Mouse (Mus musculus): Measurements from ENCODE around the gene Snx22. TPM values are rescaled to one million over a fixed set of nuclear protein-coding genes. Genes with fewer than 3 reads are reported as not detected.

The Snx22 gene
- polyA plus RNA-seq, 1 experiment from 2014 or later, result 3.5 TPM

DNA sequence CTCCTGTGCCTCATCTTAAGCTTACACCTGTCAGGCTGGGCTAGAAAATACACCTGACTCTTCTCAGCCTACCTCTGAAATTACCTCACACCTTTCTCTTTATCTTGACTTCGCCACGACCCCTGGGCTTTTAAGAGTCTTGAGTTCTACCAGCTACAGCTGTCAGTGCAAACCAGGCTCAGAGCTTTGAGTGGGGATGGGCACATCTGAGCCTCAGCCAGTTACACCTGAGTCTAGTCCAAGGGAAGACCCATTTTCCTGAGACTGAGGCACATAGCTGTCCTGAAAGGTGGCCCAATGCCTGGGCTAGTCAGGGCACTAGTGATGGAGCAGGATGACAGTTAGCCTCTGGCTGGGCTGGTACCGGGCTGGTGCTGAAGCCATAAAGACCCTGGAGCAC is 2.7 kb downstream of the Snx22 start:
- no peak for DNase-seq (ENCODE audit: low spot score)
- Histone ChIP-seq H3K27ac (no peak overlapping the region), H3K4me1 (replicated peaks) (peaks cover 24% of the 10 kb centered on the region), H3K27me3 (ENCODE audit: insufficient read depth, poor library complexity, severe bottlenecking) (peaks cover 44% of the 10 kb centered on the region), H3K9me3 (no peaks in the 10 kb centered on the region), H3K4me3 (no peak overlapping the region), H3K36me3 (peaks cover 56% of the 10 kb centered on the region)
- WGBS, result 87% methylated on average over 3 of the region's 3 CpGs

DNA sequence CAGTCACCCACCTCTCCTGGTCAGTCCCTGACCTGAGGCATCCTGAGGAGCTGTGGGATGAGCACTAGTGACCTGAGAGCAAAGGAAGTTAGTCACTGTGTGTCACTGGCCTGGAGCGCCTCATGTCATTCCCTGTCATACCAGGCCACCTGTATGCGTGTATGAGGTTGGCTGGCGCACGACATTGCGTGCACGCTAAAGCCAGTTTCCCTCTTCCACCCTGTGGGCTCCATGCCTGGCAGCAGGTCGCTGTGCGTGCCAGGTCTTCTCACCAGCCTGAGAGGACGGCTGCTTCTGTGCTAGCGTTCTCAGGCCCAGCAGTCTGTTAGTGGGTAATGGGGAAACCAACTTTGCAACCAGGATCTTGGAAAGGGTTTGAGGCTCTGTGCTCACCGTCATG is 5.2 kb downstream of the Snx22 start:
- H3K4me1 ChIP-seq (replicated peaks), result peaks cover 31% of the 10 kb centered on the region
- no peak overlapping the region for H3K27ac ChIP-seq
- no peak for DNase-seq (ENCODE audit: low spot score)
- no peaks in the 10 kb centered on the region for H3K9me3 ChIP-seq
- H3K36me3 ChIP-seq, result peaks cover 56% of the 10 kb centered on the region
- WGBS, result 95% methylated on average over 11 of the region's 11 CpGs
- peaks cover 30% of the 10 kb centered on the region for H3K27me3 ChIP-seq (ENCODE audit: insufficient read depth, poor library complexity, severe bottlenecking)
- no peak overlapping the region for H3K4me3 ChIP-seq

DNA sequence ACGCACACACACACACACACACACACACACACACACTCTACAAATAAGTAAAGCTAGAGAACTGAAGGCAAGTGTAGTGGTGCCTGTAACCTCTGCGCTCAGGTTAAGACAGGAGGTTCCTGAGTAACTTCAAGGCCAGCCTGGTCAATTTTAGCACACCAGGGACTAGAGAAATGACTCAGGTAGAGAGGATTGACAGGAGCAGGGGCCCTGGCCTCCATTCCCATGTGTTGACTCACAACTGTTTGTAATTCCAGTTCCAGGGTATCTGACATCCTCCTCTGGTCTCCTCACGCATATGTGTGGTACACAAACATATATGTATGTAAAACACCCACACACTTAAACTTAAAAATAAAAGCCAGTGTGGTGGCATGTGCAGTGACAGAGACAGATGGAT is 6.1 kb downstream of the Snx22 start:
- no peak for DNase-seq (ENCODE audit: low spot score)
- WGBS, result 97% methylated on average over 3 of the region's 3 CpGs
- Histone ChIP-seq H3K9me3 (no peaks in the 10 kb centered on the region), H3K27ac (no peak overlapping the region), H3K4me1 (replicated peaks) (peaks cover 31% of the 10 kb centered on the region), H3K27me3 (ENCODE audit: insufficient read depth, poor library complexity, severe bottlenecking) (peaks cover 21% of the 10 kb centered on the region), H3K36me3 (peaks cover 56% of the 10 kb centered on the region), H3K4me3 (no peak overlapping the region)

DNA sequence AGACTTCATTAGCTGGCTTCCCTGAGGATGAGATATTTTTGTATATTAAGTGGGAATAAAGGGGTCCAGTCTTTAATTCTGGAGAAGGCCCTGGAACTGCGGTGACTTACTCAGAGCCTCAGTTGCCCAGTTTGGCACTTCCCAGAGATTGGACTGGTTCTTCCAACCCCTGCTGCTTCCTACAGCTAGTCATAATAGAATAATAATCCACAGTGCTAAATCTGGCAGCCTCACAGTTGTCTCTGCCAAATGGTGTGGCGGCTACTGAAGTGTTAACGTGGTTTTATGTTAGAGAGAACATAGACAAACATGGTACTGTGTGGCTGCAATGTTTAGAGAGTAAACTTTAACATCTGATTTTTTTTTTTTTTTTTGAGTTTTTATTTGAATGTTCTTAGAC is 7.9 kb downstream of the Snx22 start:
- Histone ChIP-seq H3K27ac (peak overlapping the region; percentile 94; the same call in 1 of the 2 replicates), H3K9me3 (no peaks in the 10 kb centered on the region), H3K36me3 (peaks cover 44% of the 10 kb centered on the region), H3K4me1 (replicated peaks) (peaks cover 22% of the 10 kb centered on the region), H3K27me3 (ENCODE audit: insufficient read depth, poor library complexity, severe bottlenecking) (peaks cover 3% of the 10 kb centered on the region; the same call in 1 of the 2 replicates), H3K4me3 (peak overlapping the region; percentile 77)
- DNase-seq (ENCODE audit: low spot score), result no peak
- 93% methylated on average over 3 of the region's 3 CpGs for WGBS

DNA sequence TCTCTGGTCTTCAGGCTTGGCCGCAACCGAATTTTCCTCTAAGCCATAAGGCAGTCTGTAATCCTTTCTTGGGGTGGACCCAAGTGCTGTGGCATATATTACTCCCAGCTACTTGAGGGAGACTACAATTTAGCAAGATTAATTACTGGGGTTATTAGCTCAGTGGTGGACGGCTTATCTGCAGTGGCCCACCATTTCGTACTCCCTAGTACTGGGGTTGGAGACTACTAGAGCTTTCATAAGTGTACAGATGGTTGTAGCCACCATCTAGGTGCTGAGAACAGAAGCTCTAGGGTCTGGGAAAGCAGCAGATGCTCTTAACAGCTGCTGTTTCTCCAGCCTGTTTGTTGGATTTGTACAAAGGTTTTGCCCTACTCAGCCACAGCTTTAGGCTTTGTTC is 8.5 kb downstream of the Snx22 start:
- DNase-seq (ENCODE audit: low spot score), result peak; percentile 11
- peaks cover 37% of the 10 kb centered on the region for H3K36me3 ChIP-seq
- no peaks in the 10 kb centered on the region for H3K9me3 ChIP-seq
- H3K4me3 ChIP-seq, result peak overlapping the region; percentile 77
- no peaks in the 10 kb centered on the region for H3K27me3 ChIP-seq (ENCODE audit: insufficient read depth, poor library complexity, severe bottlenecking)
- peaks cover 22% of the 10 kb centered on the region for H3K4me1 ChIP-seq (replicated peaks)
- 54% methylated on average over 4 of the region's 4 CpGs for whole genome bisulfite sequencing
- H3K27ac ChIP-seq, result peak overlapping the region; percentile 94

DNA sequence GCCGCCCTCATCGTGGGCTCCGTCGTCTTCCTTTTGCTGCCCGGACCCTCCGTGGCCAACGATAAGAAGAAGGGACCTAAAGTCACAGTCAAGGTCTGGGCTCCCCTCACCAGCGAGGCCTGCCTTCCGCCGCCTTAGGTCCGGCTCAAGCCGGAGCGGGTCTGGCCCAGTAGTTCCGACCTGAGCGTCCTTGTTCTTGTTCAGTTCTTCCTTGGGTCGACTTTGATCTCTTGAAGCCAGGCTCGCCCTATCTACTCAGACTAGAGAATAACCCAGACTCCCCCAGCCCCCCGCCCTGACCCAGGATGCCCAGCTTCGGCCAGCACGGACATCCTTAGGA is 9.2 kb downstream of the Snx22 start:
- Histone ChIP-seq H3K9me3 (no peaks in the 10 kb centered on the region), H3K36me3 (peaks cover 30% of the 10 kb centered on the region), H3K4me3 (peak overlapping the region; percentile 77), H3K4me1 (replicated peaks) (peaks cover 22% of the 10 kb centered on the region), H3K27me3 (ENCODE audit: insufficient read depth, poor library complexity, severe bottlenecking) (no peaks in the 10 kb centered on the region), H3K27ac (peak overlapping the region; percentile 94)
- WGBS, result under 1% methylated on average over 20 of the region's 20 CpGs
- DNase-seq (ENCODE audit: low spot score), result no peak

DNA sequence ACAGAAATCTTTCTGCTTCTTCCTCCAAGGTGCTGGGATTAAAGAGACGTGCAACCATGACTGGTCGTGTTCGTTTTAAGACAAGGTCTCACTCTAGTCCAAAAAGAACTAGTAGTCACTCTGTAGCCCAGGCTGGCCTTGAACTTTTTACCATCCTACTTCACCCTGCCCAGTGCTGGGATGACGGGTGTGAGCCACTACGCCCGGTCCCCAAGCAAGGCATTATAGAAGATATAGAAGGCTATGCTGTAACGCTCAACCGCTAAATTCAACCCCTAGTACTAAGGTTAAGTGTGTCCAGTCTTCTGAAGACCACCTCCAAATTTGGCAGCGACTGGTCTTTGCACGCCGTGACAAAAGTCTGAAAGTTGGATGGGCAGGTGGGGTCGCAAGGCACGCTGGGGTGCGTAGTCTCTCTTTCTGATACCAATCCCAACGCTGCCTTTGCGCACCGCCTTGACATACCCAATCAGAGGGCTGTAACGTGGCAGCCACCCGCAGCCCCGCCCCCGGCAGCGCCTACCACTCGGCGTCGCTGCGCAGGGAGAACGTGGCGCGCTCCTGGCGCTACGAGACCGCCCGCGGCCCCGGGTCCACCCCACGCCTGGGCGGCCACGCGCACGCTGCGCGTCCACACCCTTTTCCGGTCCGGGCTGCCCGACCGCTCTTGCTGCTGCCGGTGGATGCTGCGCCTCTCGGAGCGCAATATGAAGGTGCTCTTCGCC is 9.8 kb downstream of the Snx22 start, which contains the start of gene Ppib:
TSS of gene Ppib (plus strand) at position 640 of the 725 bp plus-strand sequence.
- no peaks in the 10 kb centered on the region for H3K9me3 ChIP-seq
- WGBS, result 2% methylated on average over 51 of the region's 51 CpGs
- no peaks in the 10 kb centered on the region for H3K27me3 ChIP-seq (ENCODE audit: insufficient read depth, poor library complexity, severe bottlenecking)
- peaks cover 22% of the 10 kb centered on the region for H3K4me1 ChIP-seq (replicated peaks)
- peaks cover 25% of the 10 kb centered on the region for H3K36me3 ChIP-seq
- peak within 1 kb of the TSS; percentile 94 for H3K27ac ChIP-seq
- peak within 1 kb of the TSS; percentile 77 for H3K4me3 ChIP-seq
- DNase-seq (ENCODE audit: low spot score), result peak; percentile 97

DNA sequence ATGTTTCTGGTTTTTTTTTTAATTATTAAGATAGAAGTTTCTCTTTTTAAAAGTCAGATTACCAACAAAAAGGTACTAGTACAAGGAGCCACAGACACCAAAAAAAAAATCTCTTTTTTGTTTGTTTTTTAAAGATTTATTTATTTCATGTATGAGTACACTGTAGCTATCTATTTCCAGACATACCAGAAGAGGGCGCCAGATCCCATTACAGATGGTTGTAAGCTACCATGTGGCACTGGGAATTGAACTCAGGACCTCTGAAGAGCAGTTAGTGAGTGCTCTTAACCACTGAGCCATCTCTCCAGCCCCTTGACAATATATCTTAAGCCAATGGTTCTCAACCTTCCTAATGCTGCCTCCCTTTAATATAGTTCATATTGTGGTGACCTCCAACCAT is 15.9 kb downstream of the Snx22 start:
- H3K36me3 ChIP-seq, result no peaks in the 10 kb centered on the region
- H3K27ac ChIP-seq, result no peak overlapping the region
- H3K27me3 ChIP-seq (ENCODE audit: insufficient read depth, poor library complexity, severe bottlenecking), result no peaks in the 10 kb centered on the region
- no peak overlapping the region for H3K4me3 ChIP-seq
- no peak for DNase-seq (ENCODE audit: low spot score)
- 0 out of 2 replicates have a peak, but pooled peaks cover 4% of the 10 kb centered on the region for H3K9me3 ChIP-seq
- H3K4me1 ChIP-seq (replicated peaks), result peaks cover 6% of the 10 kb centered on the region; the same call in 1 of the 2 replicates
- WGBS, result 28% methylated on average over 1 of the region's 1 CpGs

DNA sequence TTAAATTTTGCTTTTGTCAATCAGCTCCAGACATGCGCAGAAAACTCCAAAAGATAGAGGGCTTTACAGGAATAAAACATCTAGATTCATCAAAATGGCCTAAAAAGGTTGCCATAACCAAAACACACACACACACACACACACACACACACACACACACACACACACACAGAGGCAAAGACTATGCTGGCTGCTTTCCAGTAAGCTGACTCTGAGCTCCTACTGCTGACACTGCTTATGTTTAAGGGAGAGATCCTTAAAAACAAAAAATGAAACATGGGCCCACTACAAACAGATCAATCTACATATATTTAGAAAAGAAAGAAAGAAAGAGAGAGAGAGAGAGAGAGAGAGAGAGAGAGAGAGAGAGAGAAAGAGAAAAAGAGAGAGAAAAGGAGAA is 16.8 kb downstream of the Snx22 start:
- Histone ChIP-seq H3K36me3 (no peaks in the 10 kb centered on the region), H3K9me3 (0 out of 2 replicates have a peak, but pooled peaks cover 4% of the 10 kb centered on the region), H3K27me3 (ENCODE audit: insufficient read depth, poor library complexity, severe bottlenecking) (no peaks in the 10 kb centered on the region), H3K27ac (no peak overlapping the region), H3K4me1 (replicated peaks) (peaks cover 5% of the 10 kb centered on the region; the same call in 1 of the 2 replicates), H3K4me3 (no peak overlapping the region)
- DNase-seq (ENCODE audit: low spot score), result no peak
- 83% methylated on average over 1 of the region's 1 CpGs for WGBS

DNA sequence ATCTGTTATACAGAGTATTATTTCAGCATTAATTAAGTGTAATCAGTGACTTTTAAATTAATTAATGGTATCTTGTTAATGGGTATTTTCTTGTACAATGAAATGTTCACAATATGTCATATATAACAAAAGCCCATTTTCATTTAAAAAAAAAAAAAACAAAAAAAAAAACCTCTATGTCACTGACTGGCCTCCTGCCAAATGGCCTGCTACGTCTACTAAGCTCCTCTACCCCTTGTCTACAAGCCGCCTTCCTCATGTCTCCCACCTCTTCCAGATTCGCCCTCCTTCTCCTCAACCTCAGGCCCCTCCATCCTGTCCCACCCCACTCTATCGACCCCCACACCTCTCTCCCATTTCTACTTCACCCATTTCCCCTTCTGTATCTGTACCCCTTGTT is 18.0 kb downstream of the Snx22 start:
- 0 out of 2 replicates have a peak, but pooled peaks cover 4% of the 10 kb centered on the region for H3K9me3 ChIP-seq
- no peak overlapping the region for H3K4me3 ChIP-seq
- H3K27ac ChIP-seq, result no peak overlapping the region
- 81% methylated on average over 4 of the region's 4 CpGs for WGBS
- DNase-seq (ENCODE audit: low spot score), result no peak
- no peaks in the 10 kb centered on the region for H3K36me3 ChIP-seq
- H3K27me3 ChIP-seq (ENCODE audit: insufficient read depth, poor library complexity, severe bottlenecking), result no peaks in the 10 kb centered on the region
- H3K4me1 ChIP-seq (replicated peaks), result peaks cover 5% of the 10 kb centered on the region; the same call in 1 of the 2 replicates

DNA sequence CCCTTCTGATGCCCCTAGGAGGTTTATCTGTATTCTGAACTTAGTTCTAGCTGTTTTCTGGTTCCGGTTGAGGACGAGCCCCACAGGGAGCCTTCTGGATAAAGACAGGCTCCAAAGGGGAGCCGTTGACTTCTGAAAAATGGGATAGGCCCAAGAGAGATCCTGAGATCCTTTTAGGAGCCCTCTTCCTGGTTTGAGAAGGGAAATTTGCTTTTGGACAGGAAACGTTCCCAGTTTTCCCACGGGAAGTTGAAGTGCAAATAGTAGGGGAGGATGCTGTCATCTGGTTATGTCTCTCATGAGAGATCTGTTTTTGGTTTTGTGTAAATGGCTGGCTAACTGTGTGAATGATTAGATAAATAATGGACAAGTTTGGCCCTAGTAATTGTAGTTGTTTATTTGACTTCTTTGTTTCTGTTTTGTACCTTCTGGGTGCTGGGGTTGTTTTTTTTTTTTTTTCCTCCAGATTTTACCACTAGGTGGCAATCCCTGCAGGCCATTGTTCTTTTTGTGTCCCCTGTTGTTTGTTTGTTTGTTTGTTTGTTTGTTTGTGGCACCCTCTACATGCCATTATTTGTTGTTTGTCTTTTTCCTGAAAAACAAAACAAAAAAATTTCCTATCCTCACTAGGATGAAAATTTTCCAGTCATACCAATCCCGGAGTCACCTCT is 19.5 kb downstream of the Snx22 start:
- H3K36me3 ChIP-seq, result no peaks in the 10 kb centered on the region
- no peak for DNase-seq (ENCODE audit: low spot score)
- no peaks in the 10 kb centered on the region for H3K27me3 ChIP-seq (ENCODE audit: insufficient read depth, poor library complexity, severe bottlenecking)
- H3K9me3 ChIP-seq, result 0 out of 2 replicates have a peak, but pooled peaks cover 4% of the 10 kb centered on the region
- H3K4me3 ChIP-seq, result no peak overlapping the region
- H3K4me1 ChIP-seq (replicated peaks), result peaks cover 5% of the 10 kb centered on the region; the same call in 1 of the 2 replicates
- WGBS, result 67% methylated on average over 6 of the region's 6 CpGs
- no peak overlapping the region for H3K27ac ChIP-seq

DNA sequence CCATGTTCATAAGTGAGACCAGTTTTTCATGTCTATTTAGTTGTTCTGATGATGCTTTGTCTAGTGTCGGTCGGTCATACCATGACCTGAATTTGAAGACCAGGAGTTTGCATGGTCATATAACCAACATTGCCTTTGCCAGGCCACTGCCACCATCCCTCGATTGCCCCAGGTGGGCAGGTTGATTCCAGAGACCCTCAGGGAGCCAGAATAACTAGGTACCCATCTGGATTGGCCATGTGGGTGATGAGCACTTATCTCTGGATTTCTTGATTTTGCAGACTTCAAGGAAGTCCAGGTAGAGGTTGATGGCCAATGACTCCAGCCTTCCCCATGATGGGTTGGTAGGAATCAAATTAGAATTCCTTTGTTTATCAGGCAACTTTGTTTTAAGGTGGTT is 26.3 kb downstream of the Snx22 start:
- DNase-seq (ENCODE audit: low spot score), result no peak
- H3K4me3 ChIP-seq, result no peak overlapping the region
- no peaks in the 10 kb centered on the region for H3K4me1 ChIP-seq (replicated peaks)
- H3K27ac ChIP-seq, result no peak overlapping the region
- no peaks in the 10 kb centered on the region for H3K9me3 ChIP-seq
- 95% methylated on average over 3 of the region's 3 CpGs for WGBS
- H3K27me3 ChIP-seq (ENCODE audit: insufficient read depth, poor library complexity, severe bottlenecking), result no peaks in the 10 kb centered on the region
- H3K36me3 ChIP-seq, result peaks cover 38% of the 10 kb centered on the region

DNA sequence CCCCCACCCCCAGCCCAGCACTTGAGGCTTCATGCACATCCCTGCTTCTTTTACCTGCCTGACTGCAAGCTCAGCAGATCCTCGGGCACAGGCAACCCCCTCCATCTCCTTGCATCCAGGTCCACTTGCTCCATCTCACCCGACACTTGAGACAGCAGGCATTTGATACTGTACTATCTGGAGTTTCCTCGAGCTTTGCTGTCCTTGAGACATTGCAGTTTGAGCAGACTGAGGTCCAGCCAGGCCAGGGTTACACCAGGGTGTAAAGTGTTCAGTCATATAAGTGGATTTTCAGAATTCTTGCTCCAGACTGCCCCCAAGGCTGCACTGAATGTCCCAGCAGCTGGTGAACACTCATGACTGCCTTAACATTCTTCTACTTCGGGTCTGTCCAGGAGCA is 27.2 kb downstream of the Snx22 start:
- Histone ChIP-seq H3K36me3 (peaks cover 44% of the 10 kb centered on the region), H3K27ac (no peak overlapping the region), H3K4me3 (no peak overlapping the region), H3K4me1 (replicated peaks) (no peaks in the 10 kb centered on the region), H3K9me3 (no peaks in the 10 kb centered on the region), H3K27me3 (ENCODE audit: insufficient read depth, poor library complexity, severe bottlenecking) (no peaks in the 10 kb centered on the region)
- DNase-seq (ENCODE audit: low spot score), result no peak
- WGBS, result 86% methylated on average over 4 of the region's 4 CpGs

All from hindbrain, embryonic 10.5 days (tissue).